Mouse (Mus musculus) limb, embryonic 15.5 days (tissue): ENCODE results near the gene Magohb. TPM values are rescaled to one million over a fixed set of nuclear protein-coding genes. Genes with fewer than 3 reads are reported as not detected.

ENCODE experiments used
- ATAC-seq: fragments of 200-750 bp; cut with Nextera tagmentation; 2 replicates; pipeline ENCODE4 v1.8.0; 2017; ENCODE audit warnings: low read depth, moderate TSS enrichment; ENCODE audit not compliant: insufficient number of reproducible peaks, low FRiP score, low TSS enrichment
- H3K27ac ChIP-seq: fragments of 300-500 bp; sonication (generic); 2 replicates; pipeline ENCODE4 v1.5.1; 2015; ENCODE audit warnings: moderate library complexity, mild to moderate bottlenecking, inconsistent platforms
- H3K27me3 ChIP-seq: fragments of 300-500 bp; sonication (generic); 2 replicates; pipeline ENCODE4 v1.6.1; 2015; ENCODE audit warnings: inconsistent platforms
- H3K36me3 ChIP-seq: fragments of 300-500 bp; sonication (generic); 2 replicates; pipeline ENCODE4 v1.6.1; 2015; ENCODE audit warnings: inconsistent platforms
- H3K4me1 ChIP-seq: fragments of 300-500 bp; sonication (generic); 2 replicates; pipeline ENCODE4 v1.6.1; 2015; ENCODE audit warnings: inconsistent platforms
- H3K4me2 ChIP-seq: fragments of 300-500 bp; sonication (generic); 2 replicates; pipeline ENCODE4 v1.6.1; 2015; ENCODE audit warnings: mild to moderate bottlenecking, inconsistent platforms
- H3K4me3 ChIP-seq: fragments of 300-500 bp; sonication (generic); 2 replicates; pipeline ENCODE4 v1.5.1; 2015; ENCODE audit warnings: mild to moderate bottlenecking, inconsistent platforms
- H3K9ac ChIP-seq: fragments of 300-500 bp; sonication (generic); 2 replicates; pipeline ENCODE4 v1.6.1; 2015; ENCODE audit warnings: inconsistent platforms
- H3K9me3 ChIP-seq: fragments of 300-500 bp; sonication (generic); 2 replicates; pipeline ENCODE4 v1.6.1; 2016; ENCODE audit warnings: inconsistent platforms
- WGBS: fragments of 180-500 bp; shearing (Covaris S2); methylation state at CpG from one replicate; pipeline ENCODE4 v1.1.7; 2015; 5-methylcytosine and 5-hydroxymethylcytosine counted together
- polyA plus RNA-seq: library from polyadenylated mRNA; unstranded; fragments of >200 nt; fragmentation: Nextera tagmentation; extraction: Ambion mirVana; gene quantifications from 2 replicates; pipeline ENCODE4 v1.2.1, GENCODE M21; 2015

The Magohb gene
- 46.0 and 50.0 TPM in 2 replicates for polyA plus RNA-seq

DNA sequence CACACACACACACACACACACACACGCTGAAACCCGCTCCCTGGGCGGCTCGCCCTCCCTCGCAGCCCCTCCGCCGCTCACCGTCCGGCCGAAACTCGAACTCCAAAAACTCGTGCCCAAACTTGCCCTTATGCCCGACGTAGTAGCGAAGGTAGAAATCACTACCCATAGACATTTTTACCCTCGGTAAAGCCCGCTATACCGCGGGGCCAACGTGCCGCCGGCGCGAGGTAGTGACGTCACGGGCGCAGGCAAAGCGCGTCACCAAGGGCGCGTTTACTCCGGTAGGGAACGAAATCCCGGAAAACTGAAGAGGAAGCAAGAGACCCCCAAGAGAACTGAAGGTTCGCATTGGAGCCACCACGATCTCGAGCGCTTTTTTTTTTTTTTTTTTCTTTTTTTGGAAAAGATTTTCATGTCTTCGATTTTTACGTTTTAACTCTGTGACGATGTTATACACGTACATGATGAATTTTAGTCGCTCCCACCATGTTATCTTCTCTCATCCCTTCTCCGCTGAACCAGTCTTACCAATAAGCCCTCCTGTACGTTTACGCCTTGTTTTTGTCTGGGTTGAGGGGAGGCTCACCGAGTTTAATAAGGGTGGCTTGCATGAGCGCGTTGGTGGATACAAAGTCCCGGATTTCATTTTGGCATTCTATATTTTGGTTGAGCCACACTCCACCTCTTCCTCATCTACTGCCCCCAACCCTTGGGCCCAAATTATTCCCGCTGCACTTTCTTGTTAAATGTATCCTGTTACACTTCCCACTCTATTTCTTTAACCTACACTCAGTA is at the start of gene Magohb:
Gene Magohb, minus strand, starts transcription at position 254 of the 798 bp plus-strand sequence.
- Histone ChIP-seq H3K9ac (peak within 1 kb of the TSS; percentile 63), H3K4me2 (peak within 1 kb of the TSS; percentile 63), H3K4me1 (peaks cover 8% of the 10 kb centered on the region), H3K36me3 (peaks cover 3% of the 10 kb centered on the region; the same call in 1 of the 2 replicates), H3K9me3 (no peaks in the 10 kb centered on the region), H3K27ac (peak within 1 kb of the TSS; percentile 79), H3K27me3 (no peaks in the 10 kb centered on the region), H3K4me3 (peak within 1 kb of the TSS; percentile 66)
- 2% methylated on average over 49 of the region's 51 CpGs for WGBS
- ATAC-seq = 0 out of 2 replicates have a peak, but pooled peaks have one; percentile 71

DNA sequence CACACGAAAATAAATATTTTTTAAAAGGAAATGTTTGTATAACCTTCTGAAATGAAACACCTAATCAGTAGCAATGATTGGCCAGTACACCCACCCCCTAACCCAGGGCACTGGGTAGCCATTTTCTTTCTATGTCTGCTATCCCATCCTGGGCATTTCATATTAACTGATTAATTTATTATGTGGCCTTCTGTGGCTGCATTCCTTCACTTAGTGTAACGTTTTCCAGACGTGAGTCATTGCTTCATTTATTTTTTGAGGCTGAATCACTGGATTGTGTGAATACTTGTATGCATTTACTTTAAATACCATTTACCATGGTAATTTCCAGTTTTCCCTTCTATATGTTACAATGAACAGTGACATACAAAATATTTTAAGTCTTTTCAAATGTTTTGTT is 47.0 kb upstream of the Magohb start:
- no peaks in the 10 kb centered on the region for H3K4me1 ChIP-seq
- 36% methylated on average over 3 of the region's 3 CpGs for WGBS
- no peak overlapping the region for H3K4me3 ChIP-seq
- H3K36me3 ChIP-seq = no peaks in the 10 kb centered on the region
- H3K9me3 ChIP-seq = no peaks in the 10 kb centered on the region
- no peaks in the 10 kb centered on the region for H3K27me3 ChIP-seq
- no peak overlapping the region for H3K27ac ChIP-seq
- H3K9ac ChIP-seq = no peak overlapping the region
- no peak overlapping the region for H3K4me2 ChIP-seq
- ATAC-seq = no peak

DNA sequence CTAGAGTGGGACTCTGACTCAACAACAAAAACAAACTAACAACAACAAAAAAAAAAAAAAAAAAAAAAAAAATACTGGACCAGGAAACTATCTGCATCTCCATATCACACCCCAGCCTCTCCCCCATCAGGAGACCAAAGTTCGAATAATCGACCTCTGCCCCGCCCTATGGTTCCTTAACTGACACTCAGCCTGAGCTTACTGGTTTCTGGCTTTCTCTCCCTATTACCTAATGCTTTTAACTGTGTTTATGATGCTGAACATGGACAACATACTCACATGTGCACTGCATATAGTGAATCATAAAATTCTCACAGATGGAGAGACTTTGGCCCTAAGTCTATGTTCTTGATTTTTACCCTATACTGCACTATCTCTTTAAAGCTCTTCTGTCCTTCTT is 46.3 kb upstream of the Magohb start:
- Histone ChIP-seq H3K27ac (no peak overlapping the region), H3K36me3 (no peaks in the 10 kb centered on the region), H3K4me2 (no peak overlapping the region), H3K4me3 (no peak overlapping the region), H3K4me1 (no peaks in the 10 kb centered on the region), H3K27me3 (no peaks in the 10 kb centered on the region), H3K9ac (no peak overlapping the region), H3K9me3 (no peaks in the 10 kb centered on the region)
- ATAC-seq = no peak
- WGBS = 83% methylated on average over 3 of the region's 3 CpGs

DNA sequence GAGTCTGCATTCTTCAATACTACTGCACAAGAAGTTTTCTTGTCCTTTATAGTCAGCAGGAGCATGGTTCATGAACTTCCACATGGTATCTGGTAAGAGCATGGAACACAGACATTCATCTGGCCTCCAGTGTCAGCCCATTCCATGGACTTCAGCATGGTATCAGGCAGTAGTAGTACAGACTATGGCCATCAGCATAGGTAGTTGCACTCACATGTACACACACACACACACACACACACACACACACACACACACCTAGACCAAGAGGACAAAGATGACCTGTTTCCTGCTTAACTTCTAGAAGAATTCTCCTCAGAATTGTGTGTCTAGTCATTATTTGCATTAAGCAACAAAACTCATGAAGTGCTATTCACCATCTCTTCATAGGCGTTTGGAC is 45.7 kb upstream of the Magohb start:
- no peaks in the 10 kb centered on the region for H3K27me3 ChIP-seq
- no peaks in the 10 kb centered on the region for H3K36me3 ChIP-seq

DNA sequence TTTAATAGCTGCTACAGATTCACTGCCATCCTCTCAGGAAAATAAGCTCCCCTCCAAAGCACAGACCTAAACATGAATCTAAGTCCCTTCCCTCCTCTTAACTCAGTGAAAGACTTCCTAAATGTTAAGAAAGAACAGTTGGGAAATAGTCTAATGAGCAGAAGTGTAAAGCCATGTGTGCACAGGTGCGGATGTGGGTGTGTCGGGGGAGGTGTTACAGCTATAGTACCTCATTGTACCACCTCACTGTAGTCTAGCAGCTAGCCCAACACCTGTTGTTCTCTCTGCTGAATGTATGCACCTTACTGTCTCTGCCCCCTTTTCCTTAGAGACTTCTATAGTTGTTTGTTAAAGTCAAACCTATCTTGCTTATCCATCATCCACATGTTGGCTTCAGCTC is 34.0 kb upstream of the Magohb start:
- ATAC-seq = no peak

More for the DNA sequence above, 45.7 kb upstream of the Magohb start:
- 72% methylated on average over 1 of the region's 1 CpGs for WGBS
- Histone ChIP-seq H3K4me2 (no peak overlapping the region), H3K27ac (no peak overlapping the region), H3K9me3 (no peaks in the 10 kb centered on the region), H3K4me3 (no peak overlapping the region), H3K4me1 (no peaks in the 10 kb centered on the region), H3K9ac (no peak overlapping the region)
- no peak for ATAC-seq

DNA sequence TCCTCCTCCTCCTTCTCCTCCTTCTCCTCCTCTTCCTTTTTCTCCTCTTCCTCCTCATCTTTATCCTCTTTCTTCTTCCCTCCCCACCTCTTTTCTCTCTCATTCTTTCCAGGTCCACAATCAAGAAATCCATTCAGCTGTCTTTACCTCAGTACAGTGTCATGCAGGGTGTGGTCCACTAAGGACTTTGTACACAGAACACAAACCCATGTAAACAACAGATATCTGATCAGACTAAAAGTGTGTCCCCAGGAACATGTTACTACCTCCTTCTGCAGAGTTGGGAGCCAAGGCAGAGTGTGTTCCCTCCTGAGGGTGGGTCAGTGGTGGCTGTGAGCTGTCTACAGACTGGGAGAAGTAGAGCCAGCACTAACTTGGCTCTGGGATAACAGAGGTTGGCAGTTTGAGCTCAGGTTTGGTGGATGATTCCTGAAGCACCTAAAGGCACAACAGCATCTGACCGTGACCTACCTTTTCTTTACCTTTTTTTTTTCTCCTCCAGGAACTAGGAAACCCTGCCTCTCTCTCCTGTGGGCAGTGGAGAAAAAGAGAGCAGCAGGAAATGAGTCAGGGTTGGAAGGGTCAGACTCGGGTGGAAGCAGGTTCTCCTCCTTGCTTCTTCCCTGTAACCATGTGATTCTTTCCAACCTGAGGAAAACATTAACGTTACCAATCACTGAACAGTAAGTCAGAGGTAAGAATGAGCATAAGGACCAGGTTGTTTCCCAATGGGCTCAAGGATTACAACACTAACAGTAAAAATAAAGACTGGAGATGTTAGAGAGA is 29.0 kb upstream of the Magohb start:
- H3K4me2 ChIP-seq = no peak overlapping the region
- no peaks in the 10 kb centered on the region for H3K27me3 ChIP-seq
- no peaks in the 10 kb centered on the region for H3K4me1 ChIP-seq
- no peak overlapping the region for H3K9ac ChIP-seq
- WGBS = 74% methylated on average over 3 of the region's 3 CpGs
- H3K36me3 ChIP-seq = no peaks in the 10 kb centered on the region
- H3K27ac ChIP-seq = no peak overlapping the region
- no peak for ATAC-seq
- no peak overlapping the region for H3K4me3 ChIP-seq
- no peaks in the 10 kb centered on the region for H3K9me3 ChIP-seq

More for the DNA sequence above, 34.0 kb upstream of the Magohb start:
- no peaks in the 10 kb centered on the region for H3K36me3 ChIP-seq
- 88% methylated on average over 2 of the region's 2 CpGs for WGBS
- no peak overlapping the region for H3K4me3 ChIP-seq
- no peak overlapping the region for H3K27ac ChIP-seq
- no peak overlapping the region for H3K4me2 ChIP-seq
- no peaks in the 10 kb centered on the region for H3K4me1 ChIP-seq
- H3K9ac ChIP-seq = no peak overlapping the region
- no peaks in the 10 kb centered on the region for H3K27me3 ChIP-seq
- H3K9me3 ChIP-seq = no peaks in the 10 kb centered on the region

DNA sequence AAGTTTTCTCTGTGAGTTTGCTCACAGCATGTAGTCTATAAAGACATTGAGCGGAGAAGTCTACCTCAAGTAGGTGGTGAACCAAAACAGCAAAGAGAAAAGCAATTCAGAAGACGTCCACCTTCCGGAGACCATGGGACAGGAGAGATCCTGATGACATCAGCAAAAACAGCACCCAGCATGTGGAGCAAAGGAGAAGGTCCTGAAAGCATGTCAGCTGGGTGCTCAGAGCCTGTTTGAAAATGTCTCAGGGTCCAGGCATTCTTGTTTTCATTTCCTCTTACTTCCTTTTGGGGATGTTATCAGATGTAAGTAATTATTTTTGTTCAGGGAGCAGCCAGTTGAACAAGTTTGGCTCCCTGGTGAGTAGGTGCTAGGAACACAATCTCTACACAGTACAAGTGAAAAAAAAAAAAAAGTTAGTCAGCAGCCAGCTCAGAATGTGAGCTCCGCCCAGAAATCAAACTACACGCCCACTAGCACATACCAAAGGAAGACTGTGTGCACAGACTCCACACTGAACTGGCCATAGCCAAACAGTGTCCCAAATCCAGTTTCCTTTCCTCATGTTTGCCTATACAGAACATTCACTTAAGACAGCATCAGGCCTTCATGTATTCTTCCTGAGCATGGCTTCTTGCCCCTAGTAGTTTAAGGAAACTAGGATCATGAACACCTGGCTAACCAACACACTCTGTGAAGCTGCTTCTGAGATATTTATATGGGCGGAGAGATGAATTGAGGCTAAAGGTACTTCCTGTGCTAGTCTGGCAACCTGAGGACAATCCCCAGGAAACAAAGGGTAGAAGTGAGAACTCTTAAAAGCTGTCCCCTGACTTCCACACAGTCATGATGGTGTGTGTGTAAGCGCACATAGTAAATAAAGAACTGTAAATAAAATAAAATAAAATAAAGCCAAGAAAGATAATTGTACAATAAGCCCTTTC is 23.4 kb upstream of the Magohb start:
- ATAC-seq = no peak
- Histone ChIP-seq H3K27me3 (no peaks in the 10 kb centered on the region), H3K4me2 (no peak overlapping the region), H3K27ac (no peak overlapping the region), H3K36me3 (no peaks in the 10 kb centered on the region), H3K9me3 (no peaks in the 10 kb centered on the region), H3K9ac (no peak overlapping the region), H3K4me3 (no peak overlapping the region), H3K4me1 (no peaks in the 10 kb centered on the region)
- 76% methylated on average over 7 of the region's 7 CpGs for WGBS

DNA sequence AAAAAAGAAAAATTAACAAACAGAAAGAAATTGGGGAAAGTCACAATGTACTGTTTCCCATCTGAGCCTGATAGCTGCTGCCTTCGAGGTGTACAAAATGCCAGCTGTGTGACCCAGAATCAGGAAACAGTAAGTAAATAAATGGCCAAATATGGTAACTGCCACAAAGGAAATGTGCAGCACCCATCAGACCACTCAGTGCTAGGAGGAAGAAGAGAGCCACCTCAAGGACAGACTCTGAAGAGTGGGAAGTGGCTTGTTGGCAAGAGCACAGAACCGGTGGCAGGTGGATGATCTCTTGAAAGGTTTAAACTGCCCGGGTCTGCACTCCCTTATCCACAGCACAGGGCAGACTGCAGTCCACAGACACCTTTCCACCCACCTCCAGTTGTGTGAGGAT is 15.0 kb upstream of the Magohb start:
- no peaks in the 10 kb centered on the region for H3K27me3 ChIP-seq
- no peak overlapping the region for H3K27ac ChIP-seq
- WGBS = 64% methylated on average over 3 of the region's 3 CpGs
- no peak for ATAC-seq
- no peaks in the 10 kb centered on the region for H3K4me1 ChIP-seq
- H3K4me2 ChIP-seq = no peak overlapping the region
- no peaks in the 10 kb centered on the region for H3K36me3 ChIP-seq
- H3K9ac ChIP-seq = no peak overlapping the region
- H3K4me3 ChIP-seq = no peak overlapping the region
- no peaks in the 10 kb centered on the region for H3K9me3 ChIP-seq

DNA sequence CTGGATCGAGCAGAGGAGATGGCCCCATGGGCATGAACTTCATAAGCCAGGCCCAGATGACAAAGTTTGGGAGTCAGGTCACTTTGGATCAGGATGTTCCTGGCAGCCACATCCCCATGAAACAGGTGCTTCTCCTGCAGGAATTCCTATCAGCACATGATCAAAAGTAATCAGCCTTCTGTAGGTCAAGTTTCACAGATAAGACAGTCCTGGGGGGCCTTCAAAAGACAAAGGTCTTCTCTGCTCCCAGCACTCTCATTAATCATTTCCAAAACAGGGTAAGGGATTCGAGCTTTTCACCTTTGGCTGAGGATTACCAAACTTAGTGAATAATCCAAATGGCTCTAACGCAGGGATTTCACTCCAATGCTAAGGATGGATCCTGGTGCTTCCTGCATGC is 11.7 kb upstream of the Magohb start:
- Histone ChIP-seq H3K9ac (no peak overlapping the region), H3K36me3 (no peaks in the 10 kb centered on the region), H3K27me3 (no peaks in the 10 kb centered on the region), H3K27ac (no peak overlapping the region), H3K4me3 (no peak overlapping the region), H3K9me3 (no peaks in the 10 kb centered on the region), H3K4me2 (no peak overlapping the region), H3K4me1 (no peaks in the 10 kb centered on the region)
- 69% methylated on average over 3 of the region's 3 CpGs for WGBS
- ATAC-seq = no peak

DNA sequence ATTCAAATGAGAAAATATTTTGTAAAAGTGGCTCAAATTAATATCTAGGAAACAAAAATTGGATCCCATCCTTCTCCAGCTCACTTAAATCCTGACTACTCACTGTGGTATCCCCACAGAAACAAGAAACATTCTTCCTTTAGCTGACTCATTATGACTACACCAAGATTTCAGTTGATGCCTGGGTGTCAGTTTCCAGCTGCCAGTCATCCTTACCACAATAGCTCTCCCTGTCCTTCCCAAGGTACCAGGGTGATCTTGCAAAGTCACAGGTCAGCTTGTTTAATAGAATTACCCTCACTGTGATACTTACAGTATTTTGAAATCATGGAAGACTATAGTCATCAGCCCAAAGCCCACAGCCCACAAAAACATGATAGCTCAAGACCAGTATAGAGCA is 5.5 kb upstream of the Magohb start:
- H3K4me3 ChIP-seq = no peak overlapping the region
- H3K9ac ChIP-seq = no peak overlapping the region
- H3K36me3 ChIP-seq = no peaks in the 10 kb centered on the region
- H3K27ac ChIP-seq = no peak overlapping the region
- H3K27me3 ChIP-seq = no peaks in the 10 kb centered on the region
- H3K9me3 ChIP-seq = no peaks in the 10 kb centered on the region
- H3K4me1 ChIP-seq = no peaks in the 10 kb centered on the region
- H3K4me2 ChIP-seq = no peak overlapping the region
- ATAC-seq = no peak

DNA sequence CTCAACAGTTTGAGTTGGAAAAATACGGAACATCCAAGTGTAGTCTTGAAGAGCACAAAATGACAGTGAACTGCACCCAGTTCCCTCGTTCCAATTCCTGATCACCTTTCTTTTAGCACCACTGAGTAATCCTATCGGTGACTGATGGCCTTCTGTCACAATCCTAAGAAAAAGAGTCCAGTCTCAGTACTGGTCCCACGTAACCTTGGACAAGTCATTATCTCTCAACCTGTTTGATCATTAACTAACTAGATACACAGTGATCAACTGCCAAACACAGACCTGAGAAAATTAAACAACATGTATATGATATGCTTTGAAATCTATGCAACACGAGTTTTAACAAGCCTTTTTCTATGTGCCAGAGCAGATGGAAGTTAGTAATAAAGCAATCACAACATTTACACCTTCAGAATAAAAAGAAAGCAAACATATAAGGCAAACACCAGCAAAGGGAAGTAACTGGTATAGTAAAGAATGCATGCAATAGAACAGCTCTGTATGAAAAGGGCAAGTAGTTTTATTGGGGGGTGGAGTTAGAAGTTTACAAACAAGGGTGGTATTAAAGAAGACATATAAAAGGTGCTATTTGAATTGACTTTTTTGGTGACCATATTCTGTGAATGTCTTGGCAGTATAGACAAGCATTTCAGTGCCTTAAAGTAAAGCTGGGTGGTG is 1.5 kb upstream of the Magohb start:
- Histone ChIP-seq H3K36me3 (no peaks in the 10 kb centered on the region), H3K4me3 (no peak overlapping the region), H3K9me3 (no peaks in the 10 kb centered on the region), H3K9ac (no peak overlapping the region), H3K4me1 (peaks cover 8% of the 10 kb centered on the region), H3K27ac (no peak overlapping the region), H3K4me2 (no peak overlapping the region), H3K27me3 (no peaks in the 10 kb centered on the region)
- 83% methylated on average over 5 of the region's 5 CpGs for WGBS
- ATAC-seq = no peak
